Mouse (Mus musculus) MEL (cell line): ENCODE measurements around the gene 1700011L22Rik. TPM values are rescaled to one million over a fixed set of nuclear protein-coding genes. Genes with fewer than 3 reads are reported as not detected.

Experiments
- DNase-seq: peaks from one replicate; pipeline ENCODE4 v3.0.0; 2011; ENCODE audit warnings: low read depth, low spot score
- H3K27ac ChIP-seq: 2 replicates; pipeline ENCODE4 v1.5.1; 2012; ENCODE audit warnings: low read depth, mild to moderate bottlenecking, control low read depth, low read length, moderate library complexity; ENCODE audit not compliant: control insufficient read depth
- H3K27me3 ChIP-seq, 2 experiments: fragments of 150-350 bp in 1 of 2; sonication (generic) in 1 of 2; 2 replicates each; pipeline ENCODE4 v1.6.1; 2012; ENCODE audit warnings: low read length in 2 of 2, mild to moderate bottlenecking in 2 of 2, improper control_type of control experiment in 1 of 2, moderate library complexity in 1 of 2; ENCODE audit not compliant: insufficient read depth in 2 of 2, control insufficient read depth in 1 of 2
- H3K36me3 ChIP-seq, 2 experiments: 2 replicates each; pipeline ENCODE4 v1.6.1; 2012 to 2014; ENCODE audit warnings: low read length in 2 of 2, improper control_type of control experiment in 1 of 2, inconsistent platforms in 1 of 2, mild to moderate bottlenecking in 1 of 2; ENCODE audit not compliant: insufficient read depth in 2 of 2, control insufficient read depth in 1 of 2
- H3K4me1 ChIP-seq, 2 experiments: fragments of 150-350 bp in 1 of 2; sonication (generic) in 1 of 2; 2 replicates each; pipeline ENCODE4 v1.6.1; 2012; ENCODE audit warnings: low read length in 2 of 2, improper control_type of control experiment in 1 of 2, mild to moderate bottlenecking in 1 of 2; ENCODE audit not compliant: insufficient read depth in 2 of 2, control insufficient read depth in 1 of 2
- H3K4me3 ChIP-seq, 2 experiments: fragments of 150-350 bp in 1 of 2; sonication (generic) in 1 of 2; 2 replicates each; pipeline ENCODE4 v1.5.1; 2012; ENCODE audit warnings: low read depth in 2 of 2, low read length in 2 of 2, mild to moderate bottlenecking in 2 of 2, moderate library complexity in 2 of 2, control low read depth in 1 of 2, improper control_type of control experiment in 1 of 2; ENCODE audit not compliant: control insufficient read depth in 1 of 2, insufficient read depth in 1 of 2
- H3K79me2 ChIP-seq: 2 replicates; pipeline ENCODE4 v1.6.1; 2012; ENCODE audit warnings: mild to moderate bottlenecking, low read length, moderate library complexity; ENCODE audit not compliant: control insufficient read depth, poor library complexity, insufficient read depth
- H3K9ac ChIP-seq: 2 replicates; pipeline ENCODE4 v1.6.1; 2012; ENCODE audit warnings: low read depth, mild to moderate bottlenecking, control low read depth, low read length, moderate library complexity; ENCODE audit not compliant: control insufficient read depth, poor library complexity, severe bottlenecking
- H3K9me3 ChIP-seq: fragments of 150-350 bp; sonication (generic); replicated peaks from 2 replicates; pipeline ENCODE4 v1.6.1; 2012; ENCODE audit warnings: mild to moderate bottlenecking, low read length, improper control_type of control experiment, moderate library complexity; ENCODE audit not compliant: insufficient read depth
- BHLHE40 ChIP-seq: IDR thresholded peaks from 2 replicates; pipeline ENCODE4 v1.6.1; 2012; ENCODE audit warnings: low read depth, mild to moderate bottlenecking, inconsistent platforms, low read length, improper control_type of control experiment, borderline replicate concordance
- CHD2 ChIP-seq: IDR thresholded peaks from 2 replicates; pipeline ENCODE4 v1.6.1; 2011; ENCODE audit warnings: low read length, improper control_type of control experiment
- EP300 ChIP-seq, 2 experiments: IDR thresholded peaks; 2 replicates each; pipeline ENCODE4 v1.6.1; 2011; ENCODE audit warnings: improper control_type of control experiment in 2 of 2, low read length in 2 of 2, low read depth in 1 of 2, mild to moderate bottlenecking in 1 of 2
- ETS1 ChIP-seq: IDR thresholded peaks from 2 replicates; pipeline ENCODE4 v1.6.1; 2012; ENCODE audit warnings: low read depth, mild to moderate bottlenecking, inconsistent platforms, low read length, improper control_type of control experiment, moderate library complexity
- HCFC1 ChIP-seq: IDR thresholded peaks from 2 replicates; pipeline ENCODE4 v1.6.1; 2012; ENCODE audit warnings: low read depth, mild to moderate bottlenecking, inconsistent platforms, low read length, improper control_type of control experiment, moderate library complexity
- JUND ChIP-seq: IDR thresholded peaks from 2 replicates; pipeline ENCODE4 v1.6.1; 2011; ENCODE audit warnings: low read depth, mild to moderate bottlenecking, improper control_type of control experiment, low read length
- MAFK ChIP-seq: IDR thresholded peaks from 2 replicates; pipeline ENCODE4 v1.6.1; 2011; ENCODE audit warnings: low read depth, mild to moderate bottlenecking, low read length, improper control_type of control experiment, borderline replicate concordance
- MAX ChIP-seq: IDR thresholded peaks from 2 replicates; pipeline ENCODE4 v1.6.1; 2011; ENCODE audit warnings: low read length, improper control_type of control experiment
- MXI1 ChIP-seq: IDR thresholded peaks from 2 replicates; pipeline ENCODE4 v1.6.1; 2011; ENCODE audit warnings: mild to moderate bottlenecking, low read depth, low read length, improper control_type of control experiment
- MYB ChIP-seq: IDR thresholded peaks from 2 replicates; pipeline ENCODE4 v1.6.1; 2011; ENCODE audit warnings: mild to moderate bottlenecking, low read depth, low read length, improper control_type of control experiment
- MYC ChIP-seq: IDR thresholded peaks from 2 replicates; pipeline ENCODE4 v1.6.1; 2011; ENCODE audit warnings: low read depth, mild to moderate bottlenecking, low read length, improper control_type of control experiment, moderate library complexity
- NELFE ChIP-seq: IDR thresholded peaks from 2 replicates; pipeline ENCODE4 v1.6.1; 2011; ENCODE audit warnings: low read depth, low read length, improper control_type of control experiment
- POLR2AphosphoS2 ChIP-seq: IDR thresholded peaks from 2 replicates; pipeline ENCODE4 v1.6.1; 2011; ENCODE audit warnings: low read length, improper control_type of control experiment
- POLR2AphosphoS5 ChIP-seq: IDR thresholded peaks from 2 replicates; pipeline ENCODE4 v1.6.1; 2012; ENCODE audit warnings: low read depth, borderline replicate concordance, mild to moderate bottlenecking, inconsistent platforms, low read length, moderate library complexity, mixed read lengths
- RAD21 ChIP-seq: IDR thresholded peaks from 2 replicates; pipeline ENCODE4 v1.6.1; 2011; ENCODE audit warnings: mild to moderate bottlenecking, low read depth, low read length, improper control_type of control experiment
- SIN3A ChIP-seq: IDR thresholded peaks from 2 replicates; pipeline ENCODE4 v1.6.1; 2012; ENCODE audit warnings: low read length, improper control_type of control experiment, inconsistent platforms
- SMC3 ChIP-seq: IDR thresholded peaks from 2 replicates; pipeline ENCODE4 v1.6.1; 2011; ENCODE audit warnings: low read depth, low read length, improper control_type of control experiment
- TAL1 ChIP-seq: IDR thresholded peaks from 2 replicates; pipeline ENCODE4 v1.6.1; 2012; ENCODE audit warnings: mild to moderate bottlenecking, inconsistent platforms, low read length, moderate library complexity, mixed read lengths
- TBP ChIP-seq: IDR thresholded peaks from 2 replicates; pipeline ENCODE4 v1.8.0; 2011; ENCODE audit warnings: low read depth, low read length, improper control_type of control experiment
- TCF12 ChIP-seq: IDR thresholded peaks from 2 replicates; pipeline ENCODE4 v1.6.1; 2014; ENCODE audit warnings: low read depth, mild to moderate bottlenecking, inconsistent platforms, low read length, improper control_type of control experiment, moderate library complexity
- ZMIZ1 ChIP-seq: IDR thresholded peaks from 2 replicates; pipeline ENCODE4 v1.6.1; 2012; ENCODE audit warnings: low read depth, mild to moderate bottlenecking, inconsistent platforms, low read length, improper control_type of control experiment, moderate library complexity
- ZNF384 ChIP-seq: IDR thresholded peaks from 2 replicates; pipeline ENCODE4 v1.6.1; 2012; ENCODE audit warnings: low read depth, mild to moderate bottlenecking, inconsistent platforms, low read length, improper control_type of control experiment
- polyA plus RNA-seq, 2 experiments: library from polyadenylated mRNA; stranded (reverse) in 1 of 2; unstranded in 1 of 2; fragments of >175 nt in 1 of 2; fragments of >200 nt in 1 of 2; gene quantifications; 2 replicates each; pipeline versions ENCODE4 v1.2.1 to v1.2.4; 2012; ENCODE audit warnings: low replicate concordance in 2 of 2, low read depth in 1 of 2; ENCODE audit not compliant: insufficient read length in 2 of 2, insufficient read depth in 1 of 2, missing spikeins in 1 of 2
- total RNA-seq: library from RNA; depleted of rRNA; stranded (reverse); fragments of 300-350 nt; gene quantifications from 2 replicates; pipeline ENCODE4 v1.2.3, GENCODE M21; 2012

The 1700011L22Rik gene
- total and polyA plus RNA-seq, 3 experiments = not detected

- Histone ChIP-seq H3K4me3 (no peak overlapping the region), H3K9ac (no peak overlapping the region)
- no peak for DNase-seq
Measured at GRCm38 (mm10) chr8:79225586-79225985, 22.8 kb downstream of the 1700011L22Rik start.

DNA sequence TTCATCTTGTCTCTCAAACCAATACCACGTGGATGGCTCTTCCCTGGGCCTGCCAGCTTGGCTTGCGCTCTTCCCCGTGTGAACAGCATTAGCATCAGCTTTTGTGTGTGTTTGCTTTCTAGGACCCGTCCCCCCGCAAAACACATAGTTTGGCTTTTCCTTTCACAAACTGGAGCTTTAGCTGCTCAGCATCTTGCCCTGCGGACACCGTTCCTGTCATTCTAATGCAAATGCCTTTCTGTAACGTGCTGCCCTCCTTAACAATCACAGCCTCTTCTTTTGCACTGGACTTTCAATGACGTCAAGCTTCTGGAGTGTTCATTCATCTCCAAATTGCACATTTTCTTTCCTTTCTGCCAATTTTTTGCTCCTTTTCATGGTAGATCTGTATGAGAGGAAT lies 24.0 kb downstream of the 1700011L22Rik start:
- H3K27ac ChIP-seq = no peak overlapping the region
- H3K4me1 ChIP-seq = no peaks in the 10 kb centered on the region
- no peak overlapping the region for H3K9ac ChIP-seq
- H3K27me3 ChIP-seq = no peaks in the 10 kb centered on the region
- H3K79me2 ChIP-seq = no peaks in the 10 kb centered on the region
- H3K9me3 ChIP-seq = no peaks in the 10 kb centered on the region
- no peak for TF ChIP-seq TBP
- no peak for TF ChIP-seq SMC3
- TF ChIP-seq MAX = no peak
- no peak for TF ChIP-seq MYC
- TF ChIP-seq POLR2AphosphoS5 = no peak
- TF ChIP-seq MAFK = no peak
- TF ChIP-seq ETS1 = no peak
- TF ChIP-seq POLR2AphosphoS2 = no peak
- TF ChIP-seq, all 39 proteins: peak for 0
- no peak for DNase-seq
- no peaks in the 10 kb centered on the region for H3K36me3 ChIP-seq
- no peak overlapping the region for H3K4me3 ChIP-seq

More at GRCm38 (mm10) chr8:79225586-79225985, 22.8 kb downstream of the 1700011L22Rik start:
- Histone ChIP-seq H3K79me2 (no peaks in the 10 kb centered on the region), H3K27ac (no peak overlapping the region), H3K9me3 (no peaks in the 10 kb centered on the region), H3K4me1 (no peaks in the 10 kb centered on the region), H3K36me3 (no peaks in the 10 kb centered on the region), H3K27me3 (no peaks in the 10 kb centered on the region)
- TF ChIP-seq TBP (no peak), RAD21 (no peak), TAL1 (no peak), SIN3A (no peak), EP300 (IDR thresholded peaks at IDR 0.05; ENCODE audit: low read depth in 1 of 2, low read length in 2 of 2) (no peak), ZNF384 (no peak), BHLHE40 (no peak), MYB (no peak), HCFC1 (no peak), TCF12 (no peak), ZMIZ1 (no peak), MXI1 (no peak), NELFE (no peak), JUND (no peak), MAFK (no peak), CHD2 (no peak), POLR2AphosphoS5 (no peak)
